Mouse (Mus musculus) heart, adult 2 months (tissue): ENCODE results near the gene Usp7.

Experiments
- CTCF ChIP-seq: fragments of 200-600 bp; IDR thresholded peaks from 2 replicates; pipeline ENCODE4 v1.8.1; 2022; ENCODE audit warnings: antibody characterized with exemption, mild to moderate bottlenecking, moderate library complexity
- POLR2A ChIP-seq: fragments of 200-500 bp; IDR thresholded peaks from 2 replicates; pipeline ENCODE4 v1.6.1; 2011; ENCODE audit warnings: mild to moderate bottlenecking, low read depth, low read length, control low read depth; ENCODE audit not compliant: insufficient read depth

- no peak for TF ChIP-seq CTCF
- no peak for TF ChIP-seq POLR2A
These were observed 113.4 kb downstream of the Usp7 start for GRCm38 (mm10) chr16:8678676-8679075.
